ENCODE assay signal across 23 mouse cellular contexts in the genomic region with DNA sequence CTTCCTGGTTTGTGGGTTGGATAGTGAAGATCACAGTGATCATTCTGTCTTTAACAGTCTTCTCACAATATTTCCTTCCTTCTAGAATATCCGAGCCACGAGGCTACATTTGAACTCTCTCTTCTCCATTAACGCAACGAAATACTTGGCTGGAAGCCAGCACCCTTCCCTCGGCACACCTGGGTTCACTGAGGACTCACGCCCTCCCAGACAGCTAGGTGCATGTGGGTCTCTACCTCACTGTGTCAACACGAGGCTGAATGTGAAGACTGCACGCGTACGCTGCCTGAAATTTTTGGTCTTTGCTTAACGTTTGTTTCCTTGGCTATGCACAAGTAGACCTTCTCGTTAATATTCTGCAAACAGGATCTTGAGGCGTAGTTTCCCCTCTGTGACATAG. TPM values are rescaled to one million over a fixed set of nuclear protein-coding genes. Genes with fewer than 3 reads are reported as not detected.
A peak's percentile ranks its signal among the peaks of the same experiment; 100 is the strongest.
DNase-seq lines count a peak whose midpoint lies in the region; ATAC-seq and TF ChIP-seq lines count a peak whose summit lies in the region.
"Had no signal": no experiment of that assay in that cellular context is flagged by ENCODE, and none has a peak within 500 bp of the region (broad histone marks: within the 10 kb centered on the region; RNA-seq: fewer than 3 reads in every experiment).

No protein-coding gene starts in this region.

- peaks cover 50% of the 10 kb centered on the region for H3K36me3 ChIP-seq in heart, embryonic 10.5 days
- H3K36me3 ChIP-seq in heart, embryonic 16.5 days (ENCODE audit: control insufficient read depth, insufficient read depth), result peaks cover 23% of the 10 kb centered on the region
- no peaks in the 10 kb centered on the region for H3K36me3 ChIP-seq in lung, embryonic 16.5 days (ENCODE audit: control insufficient read depth, insufficient read depth, low read length)
- no peaks in the 10 kb centered on the region for H3K36me3 ChIP-seq in stomach, postnatal 0 days (ENCODE audit: control insufficient read depth, insufficient read depth, low read length)
- H3K36me3 ChIP-seq: embryonic facial prominence, embryonic 15.5 days; forebrain, embryonic 10.5 days; hindbrain, embryonic 12.5 days had no signal

- TF ChIP-seq POLR2A in lung, adult 2 months (IDR thresholded peaks at IDR 0.05; ENCODE audit: borderline replicate concordance, extremely low read depth, low read depth, low read length), result no peak

- no peak overlapping the region for H3K27ac ChIP-seq in heart, embryonic 10.5 days
- peak overlapping the region; percentile 71 for H3K27ac ChIP-seq in heart, embryonic 16.5 days (ENCODE audit: low read length)
- no peak overlapping the region for H3K27ac ChIP-seq in lung, embryonic 16.5 days (ENCODE audit: low read length)
- no peak overlapping the region for H3K27ac ChIP-seq in stomach, postnatal 0 days (replicated peaks)
- H3K27ac ChIP-seq: embryonic facial prominence, embryonic 15.5 days; forebrain, embryonic 10.5 days; hindbrain, embryonic 12.5 days had no signal

- H3K9me3 ChIP-seq in heart, embryonic 10.5 days, result no peaks in the 10 kb centered on the region
- no peaks in the 10 kb centered on the region for H3K9me3 ChIP-seq in heart, embryonic 16.5 days (replicated peaks; ENCODE audit: control insufficient read depth, low read length)
- no peaks in the 10 kb centered on the region for H3K9me3 ChIP-seq in lung, embryonic 16.5 days (ENCODE audit: control insufficient read depth, low read length)
- H3K9me3 ChIP-seq in stomach, postnatal 0 days (ENCODE audit: control insufficient read depth, low read length), result no peaks in the 10 kb centered on the region
- H3K9me3 ChIP-seq: embryonic facial prominence, embryonic 15.5 days; forebrain, embryonic 10.5 days; hindbrain, embryonic 12.5 days had no signal

- H3K4me3 ChIP-seq in heart, embryonic 10.5 days, result no peak overlapping the region
- H3K4me3 ChIP-seq in heart, embryonic 16.5 days (ENCODE audit: low read length), result no peak overlapping the region
- no peak overlapping the region for H3K4me3 ChIP-seq in lung, embryonic 16.5 days (ENCODE audit: low read length)
- H3K4me3 ChIP-seq in lung, adult 2 months (replicated peaks; ENCODE audit: extremely low read depth, low read depth, low read length), result no peak overlapping the region
- H3K4me3 ChIP-seq in stomach, postnatal 0 days (ENCODE audit: low read depth, low read length), result no peak overlapping the region
- H3K4me3 ChIP-seq: embryonic facial prominence, embryonic 15.5 days; erythroblast, embryonic 14.5 days; forebrain, embryonic 10.5 days; hindbrain, embryonic 12.5 days had no signal

- intact Hi-C loops in heart, postnatal 14 days (cut with DNase I), result no loop called here

- DNase-seq in heart, adult 11 months, result peak; percentile 82
- DNase-seq in heart, embryonic 10.5 days (ENCODE audit: low spot score), result no peak
- DNase-seq in heart, postnatal 14 days, result no peak
- DNase-seq in lung, adult 2 months, result no peak
- DNase-seq in stomach, postnatal 0 days (ENCODE audit: low spot score), result peak; percentile 38
- no peak for DNase-seq in kidney, adult 8-10 months
- DNase-seq: adrenal gland, adult 2 months; adrenal gland, postnatal 25 days; cerebellum, adult 18-20 months; cerebellum, adult 9-11 months; cerebellum, postnatal 36 days had no signal

- TF ChIP-seq CTCF in lung, adult 2 months (IDR thresholded peaks at IDR 0.05; ENCODE audit: insufficient read depth, low read length), result no peak
- no peak for TF ChIP-seq CTCF in stomach, postnatal 0 days (IDR thresholded peaks at IDR 0.05; ENCODE audit: low read depth)

- H3K4me2 ChIP-seq in heart, embryonic 16.5 days (ENCODE audit: low read depth, low read length), result no peak overlapping the region
- no peak overlapping the region for H3K4me2 ChIP-seq in lung, embryonic 16.5 days (ENCODE audit: low read depth, low read length)
- H3K4me2 ChIP-seq in stomach, postnatal 0 days (replicated peaks; ENCODE audit: low read depth), result no peak overlapping the region
- H3K4me2 ChIP-seq: embryonic facial prominence, embryonic 15.5 days; hindbrain, embryonic 12.5 days had no signal

- WGBS in heart, embryonic 10.5 days, result 78% methylated on average over 13 of the region's 13 CpGs
- WGBS in heart, embryonic 16.5 days, result 63% methylated on average over 13 of the region's 13 CpGs
- 36% methylated on average over 13 of the region's 13 CpGs for WGBS in lung, embryonic 16.5 days
- 44% methylated on average over 13 of the region's 13 CpGs for WGBS in lung, adult 2 months
- WGBS in stomach, postnatal 0 days, result 38% methylated on average over 13 of the region's 13 CpGs

- H3K9ac ChIP-seq in heart, embryonic 16.5 days (ENCODE audit: low read length), result no peak overlapping the region
- H3K9ac ChIP-seq in lung, embryonic 16.5 days (ENCODE audit: low read length), result no peak overlapping the region
- H3K9ac ChIP-seq in stomach, postnatal 0 days (ENCODE audit: low read length), result no peak overlapping the region
- H3K9ac ChIP-seq: embryonic facial prominence, embryonic 15.5 days; hindbrain, embryonic 12.5 days had no signal

- H3K4me1 ChIP-seq in heart, embryonic 10.5 days, result no peaks in the 10 kb centered on the region; the same call in 1 of the 2 replicates
- H3K4me1 ChIP-seq in heart, embryonic 16.5 days (ENCODE audit: control insufficient read depth, insufficient read depth, low read length), result peaks cover 13% of the 10 kb centered on the region
- H3K4me1 ChIP-seq in lung, embryonic 16.5 days (replicated peaks; ENCODE audit: control insufficient read depth, insufficient read depth, low read length), result no peaks in the 10 kb centered on the region
- no peaks in the 10 kb centered on the region for H3K4me1 ChIP-seq in lung, adult 2 months (ENCODE audit: control insufficient read depth, insufficient read depth, low read length)
- no peaks in the 10 kb centered on the region for H3K4me1 ChIP-seq in stomach, postnatal 0 days (replicated peaks; ENCODE audit: control insufficient read depth, insufficient read depth)
- H3K4me1 ChIP-seq: embryonic facial prominence, embryonic 15.5 days; forebrain, embryonic 10.5 days; hindbrain, embryonic 12.5 days had no signal

- no peak for TF ChIP-seq EP300 in stomach, postnatal 0 days (optimal IDR thresholded peaks at IDR 0.05)

- no peak for ATAC-seq in heart, embryonic 16.5 days (replicated peaks; ENCODE audit: extremely low read depth, insufficient read depth, low FRiP score)
- peak; percentile 47; the same call in 1 of the 2 replicates for ATAC-seq in lung, embryonic 16.5 days (ENCODE audit: low read depth)
- ATAC-seq in stomach, postnatal 0 days (ENCODE audit: low FRiP score, low TSS enrichment), result peak; percentile 63
- ATAC-seq: forebrain, embryonic 14.5 days; hindbrain, embryonic 16.5 days; inflammation-experienced regulatory T-cells, adult 6 months had no signal

- H3K27me3 ChIP-seq in heart, embryonic 10.5 days (ENCODE audit: insufficient read depth, poor library complexity, severe bottlenecking), result no peaks in the 10 kb centered on the region
- H3K27me3 ChIP-seq in heart, embryonic 16.5 days (ENCODE audit: control insufficient read depth, insufficient read depth, low read length), result no peaks in the 10 kb centered on the region
- no peaks in the 10 kb centered on the region for H3K27me3 ChIP-seq in lung, embryonic 16.5 days (ENCODE audit: control insufficient read depth, insufficient read depth, low read depth, low read length)
- H3K27me3 ChIP-seq in stomach, postnatal 0 days (ENCODE audit: control insufficient read depth, insufficient read depth, low read length), result no peaks in the 10 kb centered on the region
- H3K27me3 ChIP-seq: embryonic facial prominence, embryonic 15.5 days; hindbrain, embryonic 12.5 days had no signal

RNA-seq across cellular contexts. Expression of a gene that starts 7.2 kb away (rescaled TPM):
- 0.04 TPM in 1 of 2 replicates, not detected in the other for polyA plus RNA-seq in heart, embryonic 10.5 days (2016; fragmentation: Nextera tagmentation; extraction: Ambion mirVana)
- polyA plus RNA-seq in heart, embryonic 16.5 days (2015; fragmentation: Nextera tagmentation; extraction: Ambion mirVana), result 0.39 and 0.70 TPM in 2 replicates
- under 1 TPM in 1 of 2 experiments, not detected in 1; 0.10 TPM for total RNA-seq in heart, postnatal 14 days (2021)
- 2.5 TPM in 2 replicates for polyA plus RNA-seq in lung, embryonic 16.5 days (2015; fragmentation: Nextera tagmentation; extraction: Ambion mirVana)
- polyA plus RNA-seq in lung, adult 2 months (2012; rRNA removed), result 0.35 TPM in 1 of 2 replicates, not detected in the other
- 8.7 and 10.6 TPM in 2 replicates for polyA plus RNA-seq in stomach, postnatal 0 days (2015; fragmentation: Nextera tagmentation; extraction: Ambion mirVana)
- total RNA-seq: ES-E14; heart, postnatal 4 days had no signal
- polyA plus RNA-seq: erythroblast, embryonic 14.5 days had no signal

RNA-seq across cellular contexts. Expression of a gene that starts 28.2 kb away (rescaled TPM):
- 465 and 713 TPM in 2 replicates for polyA plus RNA-seq in heart, embryonic 10.5 days (2016; fragmentation: Nextera tagmentation; extraction: Ambion mirVana)
- polyA plus RNA-seq in heart, embryonic 16.5 days (2015; fragmentation: Nextera tagmentation; extraction: Ambion mirVana), result 523 and 531 TPM in 2 replicates
- 100 to 1,000 TPM; 569 to 662 TPM for total RNA-seq in heart, postnatal 14 days (2021)
- 16.4 and 20.7 TPM in 2 replicates for polyA plus RNA-seq in lung, embryonic 16.5 days (2015; fragmentation: Nextera tagmentation; extraction: Ambion mirVana)
- 8.4 and 18.2 TPM in 2 replicates for polyA plus RNA-seq in lung, adult 2 months (2012; rRNA removed)
- 32.1 and 35.6 TPM in 2 replicates for polyA plus RNA-seq in stomach, postnatal 0 days (2015; fragmentation: Nextera tagmentation; extraction: Ambion mirVana)
- total RNA-seq: granulocyte monocyte progenitor cell, adult 5-6 weeks had no signal
- polyA plus RNA-seq: erythroblast, embryonic 14.5 days; inflammation-experienced regulatory T-cells, adult 6 months had no signal

RNA-seq across cellular contexts. Expression of a gene that starts 36.4 kb away (rescaled TPM):
- 1.3 TPM in 2 replicates for polyA plus RNA-seq in heart, embryonic 10.5 days (2016; fragmentation: Nextera tagmentation; extraction: Ambion mirVana)
- 1.2 TPM in 2 replicates for polyA plus RNA-seq in heart, embryonic 16.5 days (2015; fragmentation: Nextera tagmentation; extraction: Ambion mirVana)
- under 1 TPM; 0.71 to 0.91 TPM for total RNA-seq in heart, postnatal 14 days (2021)
- 0.93 and 0.96 TPM in 2 replicates for polyA plus RNA-seq in lung, embryonic 16.5 days (2015; fragmentation: Nextera tagmentation; extraction: Ambion mirVana)
- 0.91 and 1.0 TPM in 2 replicates for polyA plus RNA-seq in lung, adult 2 months (2012; rRNA removed)
- polyA plus RNA-seq in stomach, postnatal 0 days (2015; fragmentation: Nextera tagmentation; extraction: Ambion mirVana), result 1.1 and 1.4 TPM in 2 replicates
- total RNA-seq: granulocyte monocyte progenitor cell, adult 5-6 weeks had no signal
- polyA plus RNA-seq: erythroblast, embryonic 14.5 days; inflammation-experienced regulatory T-cells, adult 6 months had no signal

Comparison
In these comparisons a context has a peak if more than half of its experiments do, and no peak if none do; other contexts are left out.
1. DNase-seq: peak in heart, adult 11 months (single experiment) and stomach, postnatal 0 days (single experiment); none in heart, embryonic 10.5 days (single experiment), heart, postnatal 14 days (0 of 2), lung, adult 2 months (single experiment) and kidney, adult 8-10 months (0 of 2).
2. RNA of a gene that starts 28.2 kb away (polyA plus RNA-seq): 523 to 531 TPM in heart, embryonic 16.5 days and 465 to 713 TPM in heart, embryonic 10.5 days; 32.1 to 35.6 TPM in stomach, postnatal 0 days, 16.4 to 20.7 TPM in lung, embryonic 16.5 days and 8.4 to 18.2 TPM in lung, adult 2 months; every median in the first group is over 10 times any median in the second.